Mouse (Mus musculus): Measurements from ENCODE around the gene Slc16a1. TPM values are rescaled to one million over a fixed set of nuclear protein-coding genes. Genes with fewer than 3 reads are reported as not detected.
"Not testable (repeated sequence)": the region's sequence is repeated elsewhere in the genome, so short reads cannot be mapped to it uniquely, and the experiment has no call there.

Gene Slc16a1
- total RNA-seq, 1 experiment = 121 TPM

DNA sequence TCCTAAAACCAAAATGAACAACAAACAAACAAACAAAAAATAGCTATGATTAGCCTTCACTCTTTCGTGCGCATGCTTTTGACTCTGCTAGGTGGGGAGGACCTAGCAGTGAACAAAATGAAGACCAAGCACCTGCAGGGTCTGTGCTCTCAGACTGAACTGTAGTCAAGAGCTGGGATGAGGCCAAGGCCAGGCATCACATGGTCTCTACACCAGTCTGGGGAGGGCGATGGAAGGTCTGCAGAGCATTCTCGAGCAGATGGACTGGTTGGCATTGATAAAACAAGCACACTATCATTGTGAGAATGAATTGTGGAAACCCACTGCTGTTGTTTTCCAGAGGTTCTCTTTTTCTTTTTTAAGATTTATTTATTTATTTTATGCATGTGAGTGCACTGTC is 65.5 kb downstream of the Slc16a1 start:
- no peaks in the 10 kb centered on the region for H3K36me3 ChIP-seq (ENCODE audit: control insufficient read depth, insufficient read depth, low read length, poor library complexity, severe bottlenecking)
- no peak for DNase-seq (ENCODE audit: low read depth, low spot score)
- in situ Hi-C loops (cut with MboI; ENCODE audit: low sequenced_read_pairs in 2 of 2, unreplicated experiment in 2 of 2) = no loop called here
- H3K4me3 ChIP-seq (ENCODE audit: insufficient read depth in 1 of 2, low read depth in 1 of 2, low read length in 2 of 2, poor library complexity in 1 of 2, severe bottlenecking in 1 of 2) = no peak overlapping the region
- H3K9me3 ChIP-seq (ENCODE audit: control insufficient read depth, insufficient read depth, low read depth, low read length) = no peaks in the 10 kb centered on the region
- TF ChIP-seq CHD2 (IDR thresholded peaks at IDR 0.05; ENCODE audit: low read depth, low read length) (no peak), MAFK (IDR thresholded peaks at IDR 0.05; ENCODE audit: insufficient read depth, low read depth, low read length) (no peak), ZNF384 (IDR thresholded peaks at IDR 0.05; ENCODE audit: low read depth, low read length) (no peak), HCFC1 (IDR thresholded peaks at IDR 0.05; ENCODE audit: borderline replicate concordance, insufficient read depth, low read length) (no peak), ZC3H11A (IDR thresholded peaks at IDR 0.05; ENCODE audit: borderline replicate concordance, low read depth, low read length) (no peak)
- no peak overlapping the region for H3K9ac ChIP-seq (ENCODE audit: insufficient read depth, low read depth, low read length, poor library complexity, severe bottlenecking)
- H3K27ac ChIP-seq (ENCODE audit: insufficient read depth, low read depth, low read length, poor library complexity, severe bottlenecking) = no peak overlapping the region
- H3K4me1 ChIP-seq (ENCODE audit: control insufficient read depth in 2 of 2, insufficient read depth in 2 of 2, low read length in 2 of 2, poor library complexity in 1 of 2) = peaks cover 0 to under 1% of the 10 kb centered on the region in 2 experiments; a peak in 1 of 4 replicates

DNA sequence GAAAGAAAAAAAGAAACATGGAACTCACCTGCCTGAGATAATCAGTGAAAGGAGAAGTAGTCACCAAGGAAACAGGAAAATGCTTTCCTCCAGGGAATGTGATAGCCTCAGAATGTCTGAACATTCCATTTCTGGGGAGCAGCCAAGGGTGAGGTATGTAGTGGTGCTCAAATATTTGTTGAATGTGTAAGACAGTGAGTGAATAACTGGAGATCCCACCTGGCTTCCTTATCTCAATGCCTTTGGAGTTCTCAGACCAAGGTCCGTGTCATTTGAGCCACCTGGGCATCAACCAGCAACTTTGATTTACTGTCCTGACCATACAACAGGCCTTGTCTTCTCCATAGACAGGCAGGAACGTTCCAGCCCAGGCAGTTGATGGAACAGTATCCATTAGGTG is 68.0 kb downstream of the Slc16a1 start:
- no peak overlapping the region for H3K27ac ChIP-seq (ENCODE audit: insufficient read depth, low read depth, low read length, poor library complexity, severe bottlenecking)
- no peaks in the 10 kb centered on the region for H3K9me3 ChIP-seq (ENCODE audit: control insufficient read depth, insufficient read depth, low read depth, low read length)
- TF ChIP-seq ZNF384 (IDR thresholded peaks at IDR 0.05; ENCODE audit: low read depth, low read length) = no peak
- in situ Hi-C loops (cut with MboI; ENCODE audit: low sequenced_read_pairs in 2 of 2, unreplicated experiment in 2 of 2) = no loop called here
- no peak overlapping the region for H3K4me3 ChIP-seq (ENCODE audit: insufficient read depth in 1 of 2, low read depth in 1 of 2, low read length in 2 of 2, poor library complexity in 1 of 2, severe bottlenecking in 1 of 2)
- no peaks in the 10 kb centered on the region for H3K4me1 ChIP-seq (ENCODE audit: control insufficient read depth in 2 of 2, insufficient read depth in 2 of 2, low read length in 2 of 2, poor library complexity in 1 of 2)
- DNase-seq (ENCODE audit: low read depth, low spot score) = no peak
- H3K9ac ChIP-seq (ENCODE audit: insufficient read depth, low read depth, low read length, poor library complexity, severe bottlenecking) = no peak overlapping the region
- H3K36me3 ChIP-seq (ENCODE audit: control insufficient read depth, insufficient read depth, low read length, poor library complexity, severe bottlenecking) = no peaks in the 10 kb centered on the region

DNA sequence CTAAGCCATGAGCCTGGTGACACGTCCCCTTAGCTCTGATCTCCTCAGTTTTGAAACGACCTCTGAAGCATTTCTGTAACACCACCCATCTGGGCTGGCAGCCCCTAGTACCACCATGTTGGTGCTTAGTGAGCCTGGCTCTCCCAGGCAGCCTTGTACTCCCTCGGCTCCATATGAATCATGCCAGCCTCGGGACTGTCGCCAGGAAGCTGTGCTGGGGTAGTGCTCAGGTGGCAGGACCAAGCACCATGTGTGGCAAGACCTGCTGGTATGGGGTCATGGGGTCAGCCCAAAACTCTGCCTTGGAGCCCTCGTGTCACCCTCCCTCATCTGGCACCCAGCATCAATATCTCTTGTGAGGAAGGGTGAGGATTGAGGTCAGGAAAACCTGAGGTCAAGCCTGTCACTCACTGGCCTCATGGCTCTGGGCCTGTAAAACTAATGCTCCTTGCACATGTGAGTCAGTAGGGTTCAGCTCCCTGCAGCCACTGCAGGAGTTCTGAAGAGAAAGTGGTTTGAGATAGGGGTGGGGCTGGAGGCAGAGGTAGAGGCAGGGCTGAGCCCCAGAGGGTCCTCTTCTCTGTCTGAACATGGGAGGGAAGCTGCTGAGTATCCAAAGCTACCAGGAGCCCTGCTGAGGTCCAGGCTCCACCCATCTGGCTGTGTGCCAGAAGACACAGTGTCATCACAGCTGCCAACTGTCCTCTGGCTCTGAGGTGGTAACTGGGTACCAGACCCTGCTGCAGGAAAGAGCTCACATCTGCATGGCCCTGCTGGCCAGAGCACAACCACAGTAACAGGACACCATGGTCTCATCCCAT is 68.7 kb downstream of the Slc16a1 start:
- H3K27ac ChIP-seq (ENCODE audit: insufficient read depth, low read depth, low read length, poor library complexity, severe bottlenecking); H3K4me3 ChIP-seq (ENCODE audit: insufficient read depth in 1 of 2, low read depth in 1 of 2, low read length in 2 of 2, poor library complexity in 1 of 2, severe bottlenecking in 1 of 2); H3K4me1 ChIP-seq (ENCODE audit: control insufficient read depth in 2 of 2, insufficient read depth in 2 of 2, low read length in 2 of 2, poor library complexity in 1 of 2); in situ Hi-C loops (cut with MboI; ENCODE audit: low sequenced_read_pairs in 2 of 2, unreplicated experiment in 2 of 2); H3K9ac ChIP-seq (ENCODE audit: insufficient read depth, low read depth, low read length, poor library complexity, severe bottlenecking); H3K36me3 ChIP-seq (ENCODE audit: control insufficient read depth, insufficient read depth, low read length, poor library complexity, severe bottlenecking); DNase-seq (ENCODE audit: low read depth, low spot score); H3K9me3 ChIP-seq (ENCODE audit: control insufficient read depth, insufficient read depth, low read depth, low read length): not testable (repeated sequence)

DNA sequence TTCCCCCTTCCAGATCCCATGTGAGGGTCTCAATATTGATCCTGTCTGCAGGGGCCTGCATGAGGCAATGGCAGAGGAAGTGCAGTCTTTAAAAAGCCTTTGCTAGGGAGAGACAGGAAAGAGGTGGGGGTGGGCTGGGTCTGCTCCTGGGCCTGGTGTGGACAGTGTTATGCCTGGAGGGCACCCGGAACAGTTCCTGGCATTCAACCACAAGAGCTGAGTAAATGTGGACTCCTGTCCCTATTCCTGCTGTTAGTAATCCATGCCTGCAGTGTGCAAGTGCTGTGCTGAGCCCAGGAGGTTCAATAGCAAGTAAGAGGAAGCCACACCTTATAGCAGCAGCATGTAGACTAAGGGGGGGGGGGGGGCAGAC is 69.3 kb downstream of the Slc16a1 start:
- H3K9ac ChIP-seq (ENCODE audit: insufficient read depth, low read depth, low read length, poor library complexity, severe bottlenecking); DNase-seq (ENCODE audit: low read depth, low spot score); H3K4me3 ChIP-seq (ENCODE audit: insufficient read depth in 1 of 2, low read depth in 1 of 2, low read length in 2 of 2, poor library complexity in 1 of 2, severe bottlenecking in 1 of 2); H3K27ac ChIP-seq (ENCODE audit: insufficient read depth, low read depth, low read length, poor library complexity, severe bottlenecking); H3K9me3 ChIP-seq (ENCODE audit: control insufficient read depth, insufficient read depth, low read depth, low read length); H3K36me3 ChIP-seq (ENCODE audit: control insufficient read depth, insufficient read depth, low read length, poor library complexity, severe bottlenecking); in situ Hi-C loops (cut with MboI; ENCODE audit: low sequenced_read_pairs in 2 of 2, unreplicated experiment in 2 of 2); H3K4me1 ChIP-seq (ENCODE audit: control insufficient read depth in 2 of 2, insufficient read depth in 2 of 2, low read length in 2 of 2, poor library complexity in 1 of 2): not testable (repeated sequence)

Other genes with a start within 250 kb of the Slc16a1 start
- 21.7 and 26.7 TPM in 2 replicates for gene Lrig2, start 126.8 kb upstream of the Slc16a1 start, total RNA-seq (2012; rRNA removed)
- 25.7 and 49.6 TPM in 2 replicates for gene Ppm1j, start 142.4 kb downstream of the Slc16a1 start, total RNA-seq (2012; rRNA removed)
- 0.13 and 0.16 TPM in 2 replicates for gene Fam19a3, start 143.2 kb downstream of the Slc16a1 start, total RNA-seq (2012; rRNA removed)
- 70.9 and 99.9 TPM in 2 replicates for gene Rhoc, start 149.7 kb downstream of the Slc16a1 start, total RNA-seq (2012; rRNA removed)
- gene Mov10, start 179.9 kb downstream of the Slc16a1 start, total RNA-seq (2012; rRNA removed) = 37.5 and 55.5 TPM in 2 replicates
- 14.3 and 16.1 TPM in 2 replicates for gene St7l, start 225.3 kb downstream of the Slc16a1 start, total RNA-seq (2012; rRNA removed)
- 34.2 and 59.1 TPM in 2 replicates for gene Capza1, start 225.8 kb downstream of the Slc16a1 start, total RNA-seq (2012; rRNA removed)

Data from ES-E14 (cell line).